Mouse (Mus musculus) frontal cortex, adult (tissue): ENCODE measurements at regions not wholly inside any gene's neighbourhood (a gene's known extent, or its start where the extent isn't known, plus 50 kb on each side); places are given as distances from the start of the nearest gene placed in this dataset.

Experiments used
- ATAC-seq: cut with Nextera tagmentation; 2 replicates; pipeline ENCODE4 v1.9.2; 2017; ENCODE audit warnings: mild to moderate bottlenecking, moderate library complexity, mixed read lengths; ENCODE audit not compliant: low TSS enrichment

DNA sequence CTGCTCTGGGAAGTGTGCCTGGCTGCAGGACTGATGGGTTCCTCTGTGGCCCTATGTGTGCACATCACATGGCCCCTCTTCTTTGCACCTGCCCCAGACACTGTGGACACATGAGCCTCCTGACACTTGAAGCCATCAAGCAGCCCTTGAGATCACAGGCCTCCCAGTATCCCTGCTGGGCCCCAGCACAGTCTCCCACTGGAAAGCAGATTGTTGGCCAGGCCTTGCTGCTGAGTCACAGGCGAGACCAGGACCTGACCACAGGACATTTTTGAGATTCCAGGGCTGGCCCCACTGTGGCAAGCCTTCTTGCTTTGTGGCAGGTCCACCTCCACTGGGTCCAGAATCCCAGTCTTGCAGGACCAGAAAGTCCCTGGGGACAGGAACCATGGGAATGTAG, 105.5 kb upstream of the Ccnd1 start:
- no peak for ATAC-seq

DNA sequence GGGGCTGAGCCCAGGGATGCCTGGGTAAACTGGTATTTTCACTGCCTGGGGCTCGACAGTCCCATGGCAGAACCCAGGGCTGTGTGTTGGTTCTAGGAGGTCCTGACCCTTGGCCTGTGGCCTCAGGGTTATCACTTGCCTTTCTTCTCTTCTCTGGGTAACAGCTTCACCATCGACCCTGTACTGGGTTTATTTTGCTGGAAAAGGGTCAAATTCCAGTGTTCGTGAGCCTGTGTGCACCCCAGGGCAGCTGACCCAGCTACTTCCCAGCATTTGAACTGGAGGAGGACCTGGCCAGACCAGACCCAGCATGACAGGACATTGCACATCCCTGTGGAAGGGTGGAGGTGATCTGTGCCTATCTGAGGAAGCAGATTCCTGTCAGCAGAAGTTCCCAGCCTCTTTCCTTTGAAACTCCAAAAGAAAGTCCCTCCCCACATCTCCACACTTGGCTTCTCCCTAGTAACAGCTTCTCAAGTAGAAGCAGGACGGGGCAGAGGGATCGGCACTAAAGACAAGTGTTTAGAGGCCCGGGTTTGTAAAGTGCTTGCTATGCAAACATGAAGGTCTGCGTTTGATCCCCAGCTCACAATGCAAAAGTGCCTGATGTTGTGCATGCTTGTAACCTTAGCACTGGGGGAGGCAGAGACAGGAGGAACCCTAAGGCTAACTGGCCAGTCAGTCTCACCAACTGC, 103.9 kb upstream of the Ccnd1 start:
- ATAC-seq = no peak

DNA sequence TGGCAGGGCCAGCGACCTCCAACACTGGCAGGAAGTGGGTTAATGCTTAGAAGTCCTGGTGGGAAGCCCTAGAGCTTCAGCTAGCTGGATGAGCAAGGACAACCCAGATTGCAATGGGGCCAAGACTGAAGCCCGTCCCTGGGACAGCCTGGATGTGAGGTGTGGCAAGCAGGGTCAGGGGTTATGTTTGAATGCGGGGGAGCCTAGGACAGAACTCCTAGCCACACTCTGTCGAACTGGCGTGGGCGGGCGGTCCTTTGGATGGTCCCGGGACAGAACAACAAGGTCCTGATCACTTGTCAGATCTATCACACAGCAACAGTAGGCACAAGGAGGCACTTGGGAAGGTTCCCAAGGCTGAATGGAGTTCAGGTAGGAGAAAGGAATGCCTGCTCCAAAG, 101.1 kb upstream of the Ccnd1 start:
- ATAC-seq = no peak

DNA sequence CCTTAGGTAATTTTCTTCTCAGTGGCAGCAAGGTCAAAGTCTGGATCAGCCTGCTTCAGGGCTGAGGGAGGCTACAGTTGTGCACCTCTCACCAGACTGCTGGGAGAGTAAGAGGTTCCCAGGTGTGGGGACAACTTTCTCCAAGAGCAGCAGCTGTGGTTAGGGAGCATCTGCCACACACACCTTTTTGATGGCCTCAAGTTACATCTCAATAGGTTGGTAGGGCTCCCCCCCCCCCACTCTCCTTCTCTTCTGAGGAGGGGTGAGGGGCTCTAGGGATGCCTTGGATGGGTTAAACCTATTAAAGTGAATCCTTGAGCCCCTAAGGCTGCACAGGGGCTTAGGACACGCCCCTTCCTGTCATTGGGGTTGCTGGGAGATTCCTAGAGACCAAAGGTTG, 94.7 kb upstream of the Ccnd1 start:
- no peak for ATAC-seq

GRCm38 (mm10) chr7:145031275-145031674, 91.5 kb upstream of the Ccnd1 start:
- ATAC-seq = no peak

GRCm38 (mm10) chr7:145030635-145031141, 91.0 kb upstream of the Ccnd1 start:
- peak; percentile 98 for ATAC-seq

- ATAC-seq = no peak
Measured at GRCm38 (mm10) chr7:145029622-145030021, 89.9 kb upstream of the Ccnd1 start.

- no peak for ATAC-seq
Measured at GRCm38 (mm10) chr7:145029124-145029523, 89.4 kb upstream of the Ccnd1 start.

GRCm38 (mm10) chr7:145027061-145027460, 87.3 kb upstream of the Ccnd1 start:
- ATAC-seq = no peak

GRCm38 (mm10) chr7:145026014-145026285, 86.2 kb upstream of the Ccnd1 start:
- ATAC-seq = no peak

GRCm38 (mm10) chr7:145025186-145026013, 85.7 kb upstream of the Ccnd1 start:
- ATAC-seq = no peak

DNA sequence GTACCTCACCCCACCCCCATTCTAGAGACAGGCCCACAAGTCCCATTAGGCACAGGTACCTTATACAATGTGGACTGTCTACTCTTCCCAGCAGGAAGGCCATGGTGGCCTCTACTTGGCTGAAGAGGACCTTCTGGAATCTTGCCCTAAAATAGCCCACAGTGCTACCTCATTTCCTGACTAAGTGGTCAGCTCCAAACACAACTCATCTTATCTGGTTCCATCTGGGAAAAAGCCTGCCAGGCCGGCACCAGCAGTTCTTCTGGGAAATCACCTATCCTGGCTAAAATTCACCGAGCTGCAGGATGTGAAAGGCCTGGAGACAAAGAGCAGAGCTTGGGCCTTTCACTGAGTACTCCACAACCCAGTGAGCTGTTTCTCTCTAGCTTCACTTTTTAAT, 84.9 kb upstream of the Ccnd1 start:
- no peak for ATAC-seq

GRCm38 (mm10) chr7:145019137-145019536, 79.4 kb upstream of the Ccnd1 start:
- ATAC-seq = no peak

DNA sequence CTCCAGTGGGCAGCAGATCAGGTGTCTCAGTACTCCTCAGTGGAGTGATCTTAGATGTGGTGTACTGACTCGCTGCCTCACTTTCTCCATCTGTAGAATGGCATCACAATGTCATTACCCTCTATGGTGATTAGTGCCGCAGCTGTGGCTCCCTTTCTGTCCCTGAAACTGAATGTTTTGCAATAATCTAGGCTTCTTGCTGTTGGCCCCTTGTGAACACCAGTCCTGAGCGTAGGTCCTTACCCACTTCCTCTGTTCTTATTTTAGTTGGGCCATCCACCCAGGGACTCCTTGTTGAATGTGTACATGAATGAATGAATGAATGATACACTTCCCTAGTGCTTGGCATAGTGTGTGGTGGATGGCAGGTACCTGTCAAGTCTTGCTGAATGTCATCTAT, 78.4 kb upstream of the Ccnd1 start:
- ATAC-seq = no peak

DNA sequence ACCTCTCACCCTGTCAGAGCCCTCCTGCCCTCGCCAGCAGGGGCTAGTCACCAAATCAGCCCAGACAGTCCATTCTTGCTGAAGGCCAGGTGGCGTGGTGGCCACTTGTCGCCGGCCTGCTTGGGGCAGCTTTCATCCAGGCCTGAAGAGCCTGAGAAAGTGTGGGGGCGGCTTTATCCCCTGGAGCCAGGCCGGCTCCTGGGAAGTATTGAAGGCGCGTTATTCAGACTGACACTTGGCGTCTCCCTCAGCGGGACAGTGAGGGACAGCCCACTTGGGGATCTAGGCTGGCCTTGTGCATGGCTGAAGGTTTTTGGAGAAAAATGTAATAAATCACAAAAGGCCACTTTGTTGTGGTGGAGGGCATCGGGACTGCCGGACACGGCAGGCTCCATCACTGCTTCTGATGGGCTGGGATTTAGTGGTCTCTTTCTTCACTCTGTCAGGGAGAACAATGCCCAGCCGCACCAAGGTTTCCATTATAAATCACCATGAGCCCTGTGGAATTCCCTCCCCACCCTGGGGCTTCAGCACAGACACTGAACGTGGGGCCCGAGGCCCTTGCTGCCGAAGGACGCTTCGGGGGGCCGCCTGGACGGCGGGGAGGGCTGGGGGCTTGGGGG, 75.8 kb upstream of the Ccnd1 start:
- no peak for ATAC-seq

DNA sequence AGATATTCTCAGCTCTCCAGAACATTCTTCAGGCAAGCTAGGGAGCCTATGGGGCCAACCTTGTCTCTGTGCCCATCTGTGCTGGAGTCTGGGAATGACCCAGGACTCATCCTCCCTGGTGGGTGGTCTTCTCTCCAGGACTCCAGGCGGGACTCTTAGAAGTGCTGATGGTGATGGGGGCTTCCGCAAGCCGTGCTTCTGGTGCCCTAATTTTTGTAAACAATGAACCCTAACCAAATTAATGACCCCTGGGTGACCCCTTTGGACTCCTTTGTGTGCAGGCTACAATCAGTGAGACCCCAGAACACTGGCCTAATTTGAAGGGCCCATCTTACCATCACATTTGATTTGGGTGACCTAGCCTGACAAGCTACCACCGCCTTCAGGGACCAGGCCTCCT, 71.0 kb upstream of the Ccnd1 start:
- ATAC-seq = no peak

GRCm38 (mm10) chr7:145010004-145010403, 70.3 kb upstream of the Ccnd1 start:
- no peak for ATAC-seq

DNA sequence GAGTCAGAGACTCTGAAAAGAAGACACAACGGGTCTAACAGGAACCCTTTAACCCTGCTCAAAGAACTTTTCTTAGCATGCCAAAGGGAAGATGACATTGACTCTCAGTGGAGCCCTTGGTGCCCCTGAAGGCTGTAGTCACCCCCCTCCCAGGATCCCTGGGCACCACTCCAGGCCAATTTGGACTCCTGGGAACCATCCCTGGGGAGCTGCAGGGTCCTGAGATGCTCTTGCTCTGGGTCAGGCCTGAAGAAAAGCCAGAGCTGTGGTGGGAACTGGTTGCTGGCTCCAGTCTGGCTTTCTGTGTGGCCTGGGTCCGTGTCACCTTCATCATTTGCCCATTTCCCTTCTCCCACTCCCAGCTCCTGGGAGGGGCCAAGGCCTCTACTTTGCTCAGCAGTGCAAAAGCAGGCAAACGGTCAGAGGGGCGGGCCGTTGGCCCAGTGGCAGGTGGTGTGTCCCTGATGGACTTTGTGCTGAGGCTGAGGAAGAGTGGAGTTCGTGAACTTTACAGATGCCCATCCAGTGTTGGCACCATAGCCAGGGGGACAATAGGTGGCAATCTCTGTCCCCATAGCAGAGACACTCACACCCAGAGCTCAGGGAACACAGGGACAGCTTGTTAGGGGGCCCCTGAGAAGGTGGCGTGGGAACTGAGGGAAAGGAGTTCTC, 69.1 kb upstream of the Ccnd1 start:
- no peak for ATAC-seq

DNA sequence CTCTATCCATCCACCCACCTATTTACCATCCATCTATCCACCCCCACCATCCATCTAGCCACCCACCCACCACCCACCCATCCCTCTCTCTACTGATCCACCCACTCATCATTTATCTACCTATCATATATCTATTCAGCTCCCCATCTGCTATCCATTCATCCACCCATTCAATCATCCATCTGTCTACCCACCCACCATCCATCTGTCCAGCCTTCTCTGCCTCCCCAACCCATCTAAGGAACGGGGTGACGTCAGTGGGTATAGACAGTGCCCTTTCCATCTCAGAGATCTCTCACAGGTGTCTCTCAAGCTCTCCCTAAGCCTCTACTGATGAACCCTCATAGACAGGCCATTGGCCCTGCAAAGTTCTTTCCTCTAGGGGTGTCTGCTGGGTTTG, 67.5 kb upstream of the Ccnd1 start:
- ATAC-seq = no peak

- ATAC-seq = no peak
Measured at GRCm38 (mm10) chr7:145001503-145002084, 61.9 kb upstream of the Ccnd1 start.

GRCm38 (mm10) chr7:144999741-145000140, 60.0 kb upstream of the Ccnd1 start:
- no peak; the same call in 1 of the 2 replicates for ATAC-seq

DNA sequence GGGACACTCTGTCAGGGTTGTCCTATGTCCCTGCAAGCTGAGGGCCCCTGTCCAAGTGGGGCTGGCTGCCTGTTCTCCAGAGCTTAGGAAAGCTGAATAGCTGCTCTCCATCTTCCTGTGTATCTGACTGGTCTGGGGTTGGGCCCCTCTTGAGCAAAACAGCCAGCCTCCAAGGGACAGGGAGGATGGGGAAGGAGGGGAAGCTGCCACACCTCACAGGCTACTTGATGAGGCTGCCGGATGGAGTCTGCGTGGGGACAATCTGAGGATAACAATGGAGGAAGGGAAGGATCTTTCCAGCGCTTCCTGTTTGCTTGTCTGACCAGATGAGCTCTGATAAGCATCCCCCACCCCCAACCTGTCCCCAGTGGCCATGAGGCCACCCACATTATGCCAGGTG, 57.1 kb upstream of the Ccnd1 start:
- no peak for ATAC-seq
